Mouse (Mus musculus): ENCODE measurements at regions not wholly inside any gene's neighbourhood (a gene's known extent, or its start where the extent isn't known, plus 50 kb on each side); places are given as distances from the start of the nearest gene placed in this dataset.

DNA sequence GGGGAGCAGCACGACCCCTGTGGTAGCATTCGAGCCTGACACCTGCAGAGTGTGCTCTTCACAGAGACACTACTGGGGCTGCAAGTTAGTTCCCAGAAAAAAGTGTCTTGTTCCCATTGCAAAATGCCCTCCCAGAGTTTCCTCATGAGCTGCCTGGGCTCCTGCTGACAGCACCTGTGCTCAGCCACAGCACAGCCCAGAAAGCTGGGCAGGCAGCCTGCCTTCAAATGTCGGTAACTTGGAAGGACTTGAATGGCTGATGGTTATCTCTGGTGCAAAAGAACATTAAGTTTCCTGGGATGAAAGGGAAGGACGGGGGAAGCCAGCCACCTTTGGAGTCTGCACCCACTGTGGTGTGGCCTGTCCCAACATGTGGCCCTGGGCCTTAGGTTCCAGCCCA, 126.2 kb downstream of the Bmp7 start:
- WGBS = 68% methylated on average over 4 of the region's 4 CpGs
- no peak for ATAC-seq (replicated peaks; ENCODE audit: low FRiP score, low read depth)
- H3K9ac ChIP-seq (ENCODE audit: low read depth, low read length) = no peak overlapping the region
- H3K9me3 ChIP-seq (replicated peaks; ENCODE audit: low read length) = 0 out of 2 replicates have a peak, but pooled peaks cover 1% of the 10 kb centered on the region
- H3K27me3 ChIP-seq (ENCODE audit: insufficient read depth, low read length) = no peaks in the 10 kb centered on the region
- no peaks in the 10 kb centered on the region for H3K36me3 ChIP-seq (ENCODE audit: insufficient read depth, low read length)
- H3K4me3 ChIP-seq (replicated peaks; ENCODE audit: low read depth, low read length) = no peak overlapping the region
- no peak overlapping the region for H3K27ac ChIP-seq
- no peak for DNase-seq (ENCODE audit: low spot score)
- H3K4me1 ChIP-seq (replicated peaks; ENCODE audit: insufficient read depth, low read length) = no peaks in the 10 kb centered on the region
- TF ChIP-seq CTCF (IDR thresholded peaks at IDR 0.05; ENCODE audit: low read depth) = no peak
- H3K4me2 ChIP-seq (ENCODE audit: low read length) = no peak overlapping the region

DNA sequence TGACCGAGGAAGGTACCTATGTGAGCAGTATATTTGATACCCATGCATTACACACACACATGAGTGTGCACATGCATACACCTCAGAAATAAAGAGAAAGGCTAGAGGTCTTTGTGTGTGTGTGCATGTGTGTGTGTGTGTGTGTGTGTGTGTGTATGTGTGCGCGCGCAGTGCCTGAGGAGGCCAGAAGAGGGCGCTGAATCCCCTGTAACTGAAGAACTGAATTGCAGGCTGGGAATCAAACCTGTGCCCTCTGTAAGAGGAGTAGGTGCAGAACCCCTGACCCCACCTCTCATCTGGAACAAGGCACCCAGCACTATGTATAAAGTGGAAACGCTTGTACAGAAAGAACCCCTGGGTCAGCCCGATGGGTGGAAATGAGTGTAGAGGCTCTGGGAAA, 125.0 kb downstream of the Bmp7 start:
- H3K4me2 ChIP-seq (ENCODE audit: low read length) = no peak overlapping the region
- no peaks in the 10 kb centered on the region for H3K27me3 ChIP-seq (ENCODE audit: insufficient read depth, low read length)
- ATAC-seq (replicated peaks; ENCODE audit: low FRiP score, low read depth) (no peak), DNase-seq (ENCODE audit: low spot score) (no peak)
- no peaks in the 10 kb centered on the region for H3K9me3 ChIP-seq (replicated peaks; ENCODE audit: low read length)
- H3K36me3 ChIP-seq (ENCODE audit: insufficient read depth, low read length) = no peaks in the 10 kb centered on the region
- 98% methylated on average over 7 of the region's 7 CpGs for WGBS
- no peak overlapping the region for H3K9ac ChIP-seq (ENCODE audit: low read depth, low read length)
- no peak overlapping the region for H3K4me3 ChIP-seq (replicated peaks; ENCODE audit: low read depth, low read length)
- no peak overlapping the region for H3K27ac ChIP-seq
- TF ChIP-seq CTCF (IDR thresholded peaks at IDR 0.05; ENCODE audit: low read depth) = no peak
- H3K4me1 ChIP-seq (replicated peaks; ENCODE audit: insufficient read depth, low read length) = no peaks in the 10 kb centered on the region

DNA sequence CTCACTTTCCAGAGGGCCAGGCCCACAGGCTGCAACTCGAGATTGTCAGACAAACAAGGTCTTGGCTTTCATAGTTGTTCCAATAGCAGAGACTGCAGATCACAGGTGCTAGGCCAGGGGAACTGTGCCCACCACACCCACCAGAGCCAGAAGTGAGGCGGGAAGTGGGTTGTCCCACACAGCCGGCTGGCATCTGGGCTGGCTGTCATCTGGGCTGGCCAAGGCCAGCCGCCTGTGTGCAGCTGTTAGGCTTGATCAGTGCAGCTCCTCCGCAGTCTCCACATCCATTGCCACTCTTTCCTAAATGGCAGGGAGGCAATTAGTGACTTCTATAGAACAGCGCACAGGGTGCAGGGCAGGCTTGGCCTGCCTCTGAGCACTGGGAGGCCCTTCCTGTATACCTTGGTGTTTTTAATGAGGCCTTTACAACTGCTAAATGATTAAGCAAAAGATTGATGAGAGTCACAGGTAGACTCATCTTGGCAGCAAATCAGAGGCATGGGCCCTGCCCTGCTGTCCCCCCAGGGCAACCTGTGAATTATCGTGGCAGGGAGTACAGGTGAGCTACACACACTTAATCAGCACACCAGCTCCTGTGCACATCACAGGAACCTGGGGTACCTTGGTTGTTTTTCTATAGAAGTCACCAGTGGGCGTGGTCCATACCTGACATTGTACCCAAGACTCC, 122.9 kb downstream of the Bmp7 start:
- no peaks in the 10 kb centered on the region for H3K4me1 ChIP-seq (replicated peaks; ENCODE audit: insufficient read depth, low read length)
- no peak for ATAC-seq (replicated peaks; ENCODE audit: low FRiP score, low read depth)
- H3K27ac ChIP-seq = no peak overlapping the region
- H3K4me2 ChIP-seq (ENCODE audit: low read length) = no peak overlapping the region
- no peaks in the 10 kb centered on the region for H3K27me3 ChIP-seq (ENCODE audit: insufficient read depth, low read length)
- TF ChIP-seq CTCF (IDR thresholded peaks at IDR 0.05; ENCODE audit: low read depth) = no peak
- 40% methylated on average over 8 of the region's 8 CpGs for WGBS
- H3K9ac ChIP-seq (ENCODE audit: low read depth, low read length) = no peak overlapping the region
- DNase-seq (ENCODE audit: low spot score) = no peak
- no peaks in the 10 kb centered on the region for H3K36me3 ChIP-seq (ENCODE audit: insufficient read depth, low read length)
- no peak overlapping the region for H3K4me3 ChIP-seq (replicated peaks; ENCODE audit: low read depth, low read length)
- H3K9me3 ChIP-seq (replicated peaks; ENCODE audit: low read length) = no peaks in the 10 kb centered on the region

Data from kidney, postnatal 0 days (tissue).